Mouse (Mus musculus) hindlimb bud, embryonic 11.5 days (tissue): ENCODE data around the gene Ube2b.

Experiments
- DNase-seq: peaks from one replicate; pipeline ENCODE4 v3.0.0-alpha.2; 2012; ENCODE audit warnings: low read depth, low spot score; ENCODE audit errors: extremely low spot score

Gene Ube2b

DNA sequence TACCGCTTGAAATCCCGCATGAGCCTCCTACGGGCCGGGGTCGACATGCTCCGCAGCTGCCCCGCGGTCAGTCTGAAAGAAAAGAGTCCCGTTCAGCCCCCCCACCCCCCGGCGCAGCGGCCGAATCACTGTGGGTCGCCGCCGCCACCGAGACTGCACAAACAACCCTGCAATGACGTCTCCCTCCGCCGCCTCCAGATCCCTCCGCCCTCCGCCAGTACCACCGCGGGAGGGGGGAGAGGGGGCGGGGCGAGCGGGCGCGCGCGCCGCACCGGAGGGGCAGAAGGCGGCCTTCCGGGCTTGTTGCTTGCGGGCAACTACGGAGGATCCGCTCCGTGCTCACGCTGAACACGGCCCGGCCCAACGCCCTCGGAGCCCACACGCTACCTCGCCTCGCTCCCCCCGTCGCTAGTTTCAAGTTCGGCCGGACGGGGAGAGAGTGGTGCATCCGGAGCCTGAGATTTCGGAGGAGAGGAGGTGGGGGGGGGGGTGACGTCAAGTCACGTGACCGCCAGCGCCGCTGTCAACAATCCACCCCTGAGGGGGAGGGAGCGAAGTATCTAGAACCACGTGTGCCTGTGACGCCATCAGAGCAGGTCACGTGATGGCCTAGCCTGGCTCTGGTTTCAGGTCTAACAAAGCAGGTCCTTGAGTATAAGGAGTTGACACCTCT lies at the start of gene Ube2b:
TSS of gene Ube2b (minus strand) at position 473 of the 673 bp plus-strand sequence.
- DNase-seq, result peak; percentile 97

DNA sequence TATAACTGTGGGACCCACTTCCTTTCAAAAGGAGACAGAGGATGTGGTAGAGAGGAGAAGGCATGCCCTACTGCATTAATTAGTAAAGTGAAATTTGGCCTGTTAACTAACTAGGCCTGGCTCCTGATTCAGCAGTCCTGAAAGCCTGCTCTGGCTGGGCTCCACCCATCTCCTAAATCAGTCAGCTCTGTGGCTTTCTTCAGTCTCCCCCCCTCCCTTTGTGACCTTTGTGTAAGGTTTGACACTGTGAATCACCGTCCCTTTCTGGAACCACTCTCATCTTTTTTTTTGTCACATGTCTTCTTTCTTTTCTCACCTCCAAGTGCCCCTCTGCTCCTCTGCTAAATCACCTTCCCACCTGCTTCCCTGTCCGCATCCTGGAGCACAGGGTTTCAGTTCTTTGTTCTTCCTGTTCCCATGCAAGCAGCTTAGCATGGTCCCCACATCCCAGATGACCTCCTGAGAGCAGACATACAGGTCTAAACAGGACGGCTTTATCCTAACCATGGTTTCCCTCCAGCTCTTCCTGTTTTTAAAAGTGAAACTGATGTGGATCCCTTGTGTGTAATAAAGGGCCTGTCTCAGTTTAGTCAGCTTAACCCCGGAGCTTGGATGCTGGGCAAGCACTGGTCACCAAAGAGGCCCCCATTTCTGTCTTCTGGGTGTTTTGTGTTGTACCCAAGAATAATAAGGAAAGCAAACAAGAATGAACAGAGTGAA lies 46.0 kb upstream of the Ube2b start:
- no peak for DNase-seq

DNA sequence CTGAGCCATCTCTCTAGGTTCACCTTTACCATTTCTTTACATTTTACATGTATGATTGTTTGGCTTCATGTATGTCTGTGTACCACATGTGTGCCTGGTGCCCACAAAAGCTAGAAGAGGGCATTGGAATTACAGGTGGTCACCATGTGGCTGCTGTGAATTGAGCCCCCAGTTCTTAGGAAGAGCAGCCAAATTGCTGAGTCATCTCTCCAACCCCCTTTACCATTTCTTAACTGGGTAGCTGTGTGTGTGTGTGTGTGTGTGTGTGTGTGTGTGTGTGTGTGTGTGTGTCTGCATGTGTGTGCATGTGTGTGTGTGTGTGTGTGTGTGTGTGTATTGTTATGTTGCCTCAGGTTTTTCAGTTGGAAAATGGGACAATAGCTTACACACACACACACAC lies 43.6 kb upstream of the Ube2b start:
- DNase-seq, result no peak

DNA sequence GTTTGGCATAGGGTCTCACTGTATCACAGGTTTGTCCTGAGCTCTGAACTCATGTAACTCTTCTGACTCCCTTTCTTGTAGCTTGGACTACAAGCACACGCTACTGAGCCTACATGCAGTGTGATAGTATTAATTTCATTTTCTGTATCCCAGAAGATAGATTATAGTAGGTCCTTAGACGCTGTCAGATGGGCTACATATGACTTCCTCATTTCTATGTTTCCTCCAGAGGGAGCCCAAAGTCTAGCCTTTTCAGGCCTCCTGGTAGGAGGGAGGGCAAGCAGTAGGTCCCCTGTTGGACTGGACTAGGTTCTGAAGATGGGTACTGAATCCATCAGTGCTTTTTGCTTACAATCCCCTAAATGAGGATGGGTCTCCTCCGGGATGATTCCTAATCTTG lies 42.7 kb upstream of the Ube2b start:
- no peak for DNase-seq

DNA sequence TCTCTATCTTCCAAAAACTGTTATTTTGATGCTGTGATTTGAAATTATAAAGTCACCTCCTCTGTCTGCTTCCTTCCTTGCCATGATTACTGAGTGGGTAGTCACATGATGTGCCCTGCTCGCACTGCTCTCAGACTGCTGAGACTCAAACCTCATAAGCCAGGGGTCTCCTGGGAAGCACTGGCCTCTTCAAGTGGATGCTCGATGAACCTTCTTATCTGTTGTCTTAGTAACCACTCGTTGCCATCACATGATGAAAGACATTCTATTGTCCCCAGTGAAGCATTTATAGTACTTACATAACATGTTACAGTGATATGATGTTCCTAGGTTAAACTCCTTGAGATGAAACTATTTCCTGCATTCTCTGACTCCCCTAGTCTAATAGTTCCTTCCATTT lies 37.1 kb upstream of the Ube2b start:
- no peak for DNase-seq

DNA sequence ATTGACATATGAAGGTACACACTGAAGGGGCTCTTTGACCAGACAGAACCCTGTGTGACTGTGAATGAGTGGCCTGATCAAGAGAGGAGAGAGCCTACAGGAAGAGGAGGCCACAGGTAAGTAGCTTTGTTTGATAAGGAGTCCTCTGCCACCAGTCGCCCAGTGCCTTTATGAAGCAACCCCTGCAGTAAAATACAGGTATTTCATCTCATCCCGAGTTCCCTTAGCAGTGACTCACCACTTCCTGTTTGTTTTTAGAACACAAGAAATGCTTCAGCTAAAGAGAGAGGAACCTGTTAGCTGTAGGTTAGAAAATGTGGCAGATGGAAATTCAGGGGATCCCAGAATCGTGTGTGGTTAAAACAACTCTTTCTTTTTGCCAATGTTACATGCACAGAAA lies 35.3 kb upstream of the Ube2b start:
- DNase-seq, result no peak

DNA sequence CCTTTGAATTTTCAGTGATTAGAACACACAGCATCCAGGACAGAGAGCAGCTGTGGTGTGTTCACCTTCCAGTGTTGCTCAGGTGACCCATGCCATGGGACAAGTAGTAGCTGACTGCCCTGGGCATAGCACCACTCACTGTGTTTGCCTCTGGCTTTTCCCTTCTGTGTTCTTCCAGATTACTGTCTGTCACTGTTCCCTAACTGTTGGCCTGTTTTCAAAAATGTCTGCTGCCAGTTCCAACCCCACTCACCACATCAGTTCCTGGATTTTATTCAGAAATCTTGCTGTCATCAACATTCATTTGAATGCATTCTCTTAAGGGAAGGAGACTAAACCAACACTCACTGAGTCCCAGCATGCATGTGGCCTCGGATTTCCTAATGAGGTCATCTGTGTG lies 33.4 kb upstream of the Ube2b start:
- DNase-seq, result no peak

DNA sequence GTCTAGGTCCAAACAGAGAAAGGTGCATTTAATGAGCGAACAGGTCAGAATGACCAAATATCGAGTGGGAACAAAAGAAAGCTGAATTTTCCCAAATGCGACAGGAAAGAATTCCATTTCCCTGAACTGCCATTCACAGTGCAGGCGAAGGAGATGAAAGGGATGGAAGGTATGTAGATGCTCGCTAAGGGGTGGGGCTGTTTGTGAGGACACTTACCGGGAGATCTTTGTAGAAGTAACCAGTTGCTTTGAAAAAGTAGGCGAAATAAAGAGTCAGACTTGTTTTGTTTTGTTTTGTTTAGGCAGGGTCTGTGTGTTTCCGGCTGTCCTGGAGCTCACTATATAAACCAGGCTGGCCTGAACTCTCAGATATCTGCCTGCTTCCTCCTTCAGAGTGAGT lies 31.8 kb upstream of the Ube2b start:
- no peak for DNase-seq

DNA sequence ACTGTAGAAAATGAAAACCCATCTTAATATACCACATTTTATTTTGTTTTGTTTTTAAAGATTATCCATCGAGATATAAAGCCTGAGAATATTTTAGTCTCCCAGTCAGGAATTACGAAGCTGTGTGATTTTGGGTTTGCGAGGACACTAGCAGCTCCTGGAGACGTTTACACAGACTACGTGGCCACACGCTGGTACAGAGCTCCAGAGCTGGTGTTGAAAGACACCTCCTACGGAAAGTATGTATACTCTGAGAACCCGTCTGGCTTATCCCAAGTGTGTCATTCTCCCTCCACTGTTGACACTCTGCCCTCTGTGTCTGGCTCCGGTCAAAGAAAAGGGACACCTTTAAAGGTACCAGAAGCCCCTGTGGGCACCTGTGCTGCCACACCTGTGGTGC lies 17.7 kb upstream of the Ube2b start:
- no peak for DNase-seq

DNA sequence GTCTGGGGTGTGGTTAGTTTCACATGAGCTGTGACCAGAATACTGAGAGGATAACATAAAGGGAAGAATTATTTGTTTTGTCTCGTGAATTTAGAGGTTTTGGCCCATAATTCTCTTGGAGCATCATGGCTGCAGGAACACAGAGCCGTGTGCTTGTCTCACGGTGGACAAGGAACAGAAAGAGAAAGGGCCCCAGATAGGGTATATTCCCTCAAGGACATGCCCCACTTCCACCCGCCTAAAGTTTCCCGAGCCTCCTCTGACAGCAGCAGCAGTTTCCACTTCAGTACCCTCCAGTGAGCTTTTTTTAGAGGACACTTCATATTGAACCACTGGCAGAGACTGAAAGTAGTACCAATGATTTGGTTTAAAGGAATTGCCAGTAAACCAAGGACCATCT lies 11.0 kb upstream of the Ube2b start:
- no peak for DNase-seq

DNA sequence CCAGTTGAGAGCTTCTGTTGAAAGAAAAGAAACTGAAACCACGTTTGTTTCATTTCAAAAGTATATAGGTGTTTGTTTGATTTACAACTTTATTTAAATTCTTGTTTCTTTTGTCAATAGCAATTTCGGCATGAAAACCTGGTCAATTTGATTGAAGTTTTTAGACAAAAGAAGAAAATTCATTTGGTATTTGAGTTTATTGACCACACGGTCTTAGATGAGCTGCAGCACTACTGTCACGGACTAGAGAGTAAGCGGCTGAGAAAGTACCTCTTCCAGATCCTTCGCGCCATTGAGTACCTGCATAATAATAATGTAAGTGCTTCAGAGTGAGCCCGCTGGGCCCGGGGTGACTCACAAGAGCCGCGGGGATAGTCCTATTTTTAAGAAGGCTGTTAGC lies 10.4 kb upstream of the Ube2b start:
- DNase-seq, result no peak

DNA sequence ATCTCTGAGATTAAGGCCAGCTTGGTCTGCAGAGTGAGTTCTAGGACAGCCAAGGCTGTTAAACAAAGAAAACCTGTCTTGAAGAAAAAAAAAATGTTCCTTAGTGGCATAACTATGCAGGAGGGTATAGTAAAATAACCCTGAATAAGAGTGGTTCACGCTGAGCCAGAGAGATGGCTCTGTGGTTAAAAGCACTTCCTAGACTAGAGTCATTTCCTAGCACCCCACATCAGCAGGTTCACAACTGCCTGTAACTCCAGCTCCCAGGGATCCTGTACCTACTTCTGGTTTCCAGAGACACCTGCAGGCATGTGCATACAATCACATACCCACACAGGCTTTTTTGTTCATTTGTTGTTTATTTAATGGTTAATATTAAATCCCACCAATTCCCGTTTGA lies 5.0 kb upstream of the Ube2b start:
- DNase-seq, result no peak

DNA sequence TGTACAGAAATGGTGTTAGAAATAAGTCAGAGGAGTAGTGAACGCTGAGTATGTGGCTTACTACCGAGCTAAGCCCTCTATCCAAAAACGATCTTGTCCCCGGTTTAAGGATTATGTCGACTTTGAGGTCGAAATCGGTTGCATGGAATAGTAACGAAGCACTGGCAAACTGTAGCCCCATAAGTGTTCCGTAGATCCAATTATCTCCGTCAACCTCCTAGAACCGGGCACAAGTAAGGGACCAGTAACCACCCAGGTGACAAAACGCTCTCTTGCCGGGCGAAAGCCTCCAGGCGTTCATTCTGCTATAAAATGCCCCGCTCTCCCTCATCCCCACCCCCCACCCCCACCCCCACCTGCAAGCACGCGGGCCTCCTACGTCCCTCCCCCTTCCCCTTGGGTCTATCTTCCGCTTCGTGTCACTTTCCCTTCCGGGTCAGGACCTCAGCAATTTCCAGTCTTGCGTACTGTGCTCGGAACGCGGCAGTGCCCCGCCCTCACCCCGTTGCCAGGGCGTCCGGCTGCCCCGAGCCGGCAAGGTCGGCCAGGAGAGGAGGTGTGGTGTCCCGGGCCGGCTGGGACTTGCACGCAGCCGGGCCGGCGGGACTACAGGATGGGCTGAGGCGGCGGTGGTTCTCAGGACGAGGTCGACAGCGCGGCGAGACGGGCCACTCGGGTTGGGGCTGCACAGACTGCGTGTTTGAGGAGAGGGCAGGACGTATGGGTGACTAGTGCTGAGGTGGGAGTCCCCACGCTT lies 3.4 kb upstream of the Ube2b start, which contains the start of gene Cdkl3:
TSS of gene Cdkl3 (plus strand) at position 450 of the 757 bp plus-strand sequence.
- DNase-seq, result peak; percentile 96

DNA sequence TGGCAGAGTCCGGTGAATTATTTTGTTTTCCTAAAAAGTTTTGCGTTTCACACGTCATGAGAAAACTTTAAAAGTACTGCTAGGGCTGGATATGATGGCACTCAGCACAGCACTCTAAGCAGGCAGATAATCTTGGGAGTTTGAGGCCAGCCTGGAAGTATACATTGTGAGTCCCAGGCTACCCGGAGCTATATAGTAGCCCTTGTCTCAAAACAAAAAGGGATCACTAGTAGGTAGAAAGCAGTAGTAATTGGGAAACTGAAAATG lies 2.9 kb upstream of the Ube2b start:
- no peak for DNase-seq

DNA sequence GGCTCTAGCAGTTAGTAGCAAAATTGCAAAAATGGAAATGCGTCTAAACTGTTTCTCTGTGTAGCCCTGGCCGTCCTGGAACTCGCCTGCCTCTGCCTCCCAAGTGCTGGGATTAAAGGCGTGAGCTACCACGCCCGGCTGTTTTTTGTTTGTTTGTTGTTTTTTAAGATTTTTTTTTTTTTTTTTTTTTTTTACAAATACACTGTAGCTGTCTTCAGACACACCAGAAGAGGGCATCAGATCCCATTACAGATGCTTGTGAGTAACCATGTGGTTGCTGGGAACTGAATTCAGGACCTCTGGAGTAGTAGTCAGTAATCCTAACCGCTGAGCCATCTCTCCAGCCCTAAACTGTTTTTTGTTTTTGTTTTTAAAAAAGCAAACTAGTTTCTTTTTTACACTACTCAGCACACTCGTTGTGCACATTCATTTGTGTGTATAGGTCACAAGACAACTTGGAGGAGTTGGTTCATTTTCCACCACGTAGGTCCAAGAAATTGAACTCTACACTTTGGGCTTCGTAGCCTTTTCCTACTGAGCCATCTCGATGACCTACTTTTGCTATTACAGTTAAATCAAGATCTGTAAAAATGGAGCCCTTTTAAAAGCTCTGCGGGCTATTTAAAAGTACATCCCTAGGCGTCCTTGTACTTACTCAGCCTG lies 2.4 kb upstream of the Ube2b start:
- no peak for DNase-seq

DNA sequence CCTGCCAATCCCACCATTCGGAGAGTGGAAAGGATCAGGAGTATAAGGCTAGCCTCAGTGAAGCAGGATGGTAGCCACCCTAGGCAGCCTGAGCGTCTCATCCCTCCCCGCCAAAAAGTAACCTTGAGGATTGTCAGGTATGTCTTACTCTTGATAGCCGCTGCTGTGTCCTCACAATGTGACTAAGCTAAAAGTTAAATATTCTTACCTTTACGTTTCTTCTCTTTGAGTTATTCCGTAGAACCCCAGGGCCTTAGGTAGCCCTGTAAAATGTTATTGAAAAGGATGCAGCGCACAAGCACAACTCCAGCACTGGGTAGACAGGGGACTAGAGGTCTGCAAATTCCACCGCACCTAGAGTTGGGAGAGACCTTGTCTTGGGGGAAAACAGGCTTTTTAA lies 1.3 kb upstream of the Ube2b start:
- no peak for DNase-seq

DNA sequence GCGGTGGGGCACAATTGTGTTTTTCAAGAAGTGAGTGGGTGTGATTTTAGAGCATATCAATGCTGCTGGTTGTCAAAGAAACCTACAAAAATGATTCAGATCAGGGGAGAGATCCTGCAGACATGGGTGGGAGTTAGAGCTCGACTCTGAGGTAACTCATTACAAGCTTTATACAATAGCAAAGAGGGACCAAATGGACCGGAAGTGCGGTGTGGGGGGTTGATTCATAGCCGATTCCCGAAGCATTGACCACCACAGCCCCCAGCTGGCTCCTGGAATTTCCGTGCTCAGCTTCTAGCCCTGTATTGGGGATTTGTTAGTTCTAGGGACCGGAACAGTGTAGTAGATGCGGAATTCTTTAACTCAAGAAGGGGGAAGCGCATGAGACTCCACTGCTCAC lies 779 bp upstream of the Ube2b start:
- DNase-seq, result no peak

DNA sequence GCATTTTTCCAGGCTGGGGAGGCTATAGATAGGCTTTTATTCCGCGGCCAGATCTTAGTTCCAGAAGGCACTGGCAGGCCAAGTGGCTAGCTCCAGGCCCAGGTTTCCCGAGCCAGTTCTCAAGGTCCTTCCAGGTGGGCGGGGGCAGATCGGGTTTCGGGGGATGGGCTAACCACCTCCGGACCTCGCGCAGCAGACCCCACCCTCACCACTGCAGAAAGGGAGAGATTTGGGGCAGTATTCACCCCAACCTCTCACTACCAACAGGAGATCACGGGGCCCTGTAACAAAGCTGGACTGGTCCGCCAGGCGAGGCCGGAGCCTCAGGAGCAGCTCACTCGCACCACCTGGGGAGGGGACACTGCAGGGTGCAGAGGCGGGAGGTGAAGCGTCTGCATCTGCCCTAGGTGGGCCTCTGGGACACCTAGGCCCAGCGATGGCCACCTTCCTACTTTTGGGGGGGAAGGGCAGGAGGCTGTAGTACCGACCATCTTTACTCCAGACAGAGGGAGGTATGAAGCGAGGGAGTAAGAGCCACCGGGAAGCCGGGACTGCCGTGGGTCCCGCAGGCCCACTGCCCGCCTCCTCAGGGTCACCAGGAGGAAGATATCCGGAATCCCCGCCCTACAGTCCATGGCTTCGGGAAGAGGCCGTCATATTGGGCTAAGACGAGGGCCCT lies 812 bp downstream of the Ube2b start:
- no peak for DNase-seq

DNA sequence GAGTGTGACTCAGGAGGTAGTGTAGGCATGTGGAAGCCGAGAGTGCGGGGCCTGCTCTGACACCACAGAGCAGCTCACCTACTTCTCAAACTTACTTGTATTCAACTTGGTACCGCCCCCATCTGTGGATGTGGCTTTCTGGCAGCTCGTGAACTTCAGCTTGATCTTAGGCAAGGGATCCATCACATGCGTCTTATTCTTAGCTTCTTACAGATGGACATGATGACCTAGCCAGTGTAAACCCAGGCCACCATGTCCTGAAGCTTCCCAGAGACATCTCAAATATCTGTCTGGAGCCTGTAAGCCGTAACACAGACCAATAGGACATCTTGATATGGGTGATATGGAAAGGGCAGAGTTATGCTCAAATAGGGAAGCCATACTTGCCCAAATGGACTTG lies 28.9 kb downstream of the Ube2b start:
- no peak for DNase-seq

DNA sequence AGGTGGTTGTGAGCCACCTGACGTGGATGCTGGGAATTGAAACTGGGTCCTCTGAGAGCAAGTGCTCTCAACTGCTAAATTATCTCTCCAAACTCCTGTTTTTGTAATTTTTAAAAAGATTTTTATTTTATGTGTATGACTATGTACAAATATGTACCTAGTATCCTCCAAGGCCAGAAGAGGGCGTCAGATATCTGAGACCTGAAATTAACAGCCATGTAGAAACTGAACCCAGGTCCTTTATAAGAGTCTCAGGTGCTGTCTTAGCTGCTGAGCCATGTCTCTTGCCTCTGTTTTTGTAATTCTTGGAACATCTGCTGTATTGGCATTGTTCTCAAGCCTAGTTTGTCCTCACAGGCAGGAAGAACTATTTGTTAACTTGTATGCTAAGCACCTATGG lies 31.1 kb downstream of the Ube2b start:
- DNase-seq, result no peak

DNA sequence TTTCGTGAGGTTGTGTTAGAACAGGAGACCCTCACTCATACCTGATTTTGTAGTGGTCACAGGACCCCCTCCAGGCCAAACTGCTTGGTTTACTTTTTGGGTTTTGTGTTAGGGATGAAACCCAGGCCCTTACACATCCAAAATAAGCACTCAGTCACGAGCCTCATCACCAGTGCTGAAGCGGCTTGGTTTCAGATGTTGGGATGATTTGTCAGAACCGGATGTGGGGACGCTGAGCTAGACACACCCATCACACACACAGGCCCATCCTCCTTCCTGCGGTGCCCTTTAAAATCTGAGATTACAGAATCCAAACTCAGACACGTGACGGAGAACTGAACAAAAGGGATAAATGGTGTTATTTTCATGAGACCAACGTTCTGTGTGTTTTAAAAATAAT lies 31.7 kb downstream of the Ube2b start:
- no peak for DNase-seq
